8 mouse cellular contexts compared by ENCODE assay signal in the genomic region with DNA sequence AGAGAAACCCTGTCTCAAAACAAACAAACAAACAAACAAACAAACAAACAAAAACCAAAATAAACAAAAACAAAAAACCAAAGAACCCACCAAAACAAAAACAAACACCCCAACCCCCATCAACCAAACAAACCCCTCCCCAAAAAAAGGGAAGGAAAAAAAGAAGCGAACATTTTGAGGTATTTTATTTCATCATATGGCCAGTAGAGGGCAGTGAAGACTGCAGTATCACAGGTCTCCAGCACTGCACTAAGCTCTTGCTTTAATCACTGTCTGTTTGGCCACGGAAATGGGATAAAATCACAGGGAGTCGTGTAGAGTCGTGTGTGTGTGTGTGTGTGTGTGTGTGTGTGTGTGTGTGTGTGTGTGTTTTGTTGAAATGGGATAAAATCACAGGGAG. TPM values are rescaled to one million over a fixed set of nuclear protein-coding genes. Genes with fewer than 3 reads are reported as not detected.
DNase-seq lines count a peak whose midpoint lies in the region; ATAC-seq and TF ChIP-seq lines count a peak whose summit lies in the region.

No protein-coding gene starts in this region.

- no peak overlapping the region for H3K27ac ChIP-seq in midbrain, postnatal 0 days (ENCODE audit: low read depth, low read length)
- H3K27ac ChIP-seq in midbrain, embryonic 13.5 days, result no peak overlapping the region

- no peaks in the 10 kb centered on the region for H3K27me3 ChIP-seq in midbrain, postnatal 0 days (ENCODE audit: insufficient read depth, low read length)
- no peaks in the 10 kb centered on the region for H3K27me3 ChIP-seq in midbrain, embryonic 13.5 days

- no peak overlapping the region for H3K4me3 ChIP-seq in midbrain, postnatal 0 days (ENCODE audit: low read depth, low read length)
- H3K4me3 ChIP-seq in midbrain, embryonic 13.5 days (replicated peaks), result no peak overlapping the region

- H3K9ac ChIP-seq in midbrain, postnatal 0 days (replicated peaks; ENCODE audit: low read length, poor library complexity, severe bottlenecking), result no peak overlapping the region
- no peak overlapping the region for H3K9ac ChIP-seq in midbrain, embryonic 13.5 days (replicated peaks)

- no peaks in the 10 kb centered on the region for H3K9me3 ChIP-seq in midbrain, postnatal 0 days (ENCODE audit: low read length)
- no peaks in the 10 kb centered on the region for H3K9me3 ChIP-seq in midbrain, embryonic 13.5 days

- peak; percentile 87 for TF ChIP-seq CTCF in midbrain, postnatal 0 days (IDR thresholded peaks at IDR 0.05)
- peak; percentile 70; the same call in 1 of the 2 replicates for TF ChIP-seq CTCF in brain, embryonic 14.5 days (IDR thresholded peaks at IDR 0.05; ENCODE audit: borderline replicate concordance, extremely low read depth, insufficient read depth, insufficient read length)

- no peak for DNase-seq in frontal cortex, postnatal 10 days (ENCODE audit: low spot score in 2 of 2)
- DNase-seq in midbrain, postnatal 0 days (ENCODE audit: low spot score), result peak; percentile 87
- DNase-seq in brain, embryonic 14.5 days (ENCODE audit: low read depth), result peak; percentile 84
- no peak for DNase-seq in spleen, adult 18-20 months
- no peak for DNase-seq in spleen, postnatal 4 days (ENCODE audit: low spot score in 2 of 2)

- ATAC-seq in frontal cortex, adult (ENCODE audit: low TSS enrichment), result peak; percentile 53
- ATAC-seq in midbrain, postnatal 0 days (ENCODE audit: low FRiP score), result peak; percentile 47; the same call in 1 of the 2 replicates
- no peak for ATAC-seq in midbrain, embryonic 13.5 days
- ATAC-seq in megakaryocyte, adult 5-6 weeks (ENCODE audit: poor library complexity, severe bottlenecking), result peak; percentile 46

- no peaks in the 10 kb centered on the region for H3K4me1 ChIP-seq in midbrain, postnatal 0 days (ENCODE audit: insufficient read depth, low read length)
- H3K4me1 ChIP-seq in midbrain, embryonic 13.5 days (replicated peaks), result no peaks in the 10 kb centered on the region

- H3K4me2 ChIP-seq in midbrain, postnatal 0 days (ENCODE audit: low read depth, low read length, poor library complexity, severe bottlenecking), result no peak overlapping the region
- H3K4me2 ChIP-seq in midbrain, embryonic 13.5 days (replicated peaks), result no peak overlapping the region

- H3K36me3 ChIP-seq in midbrain, postnatal 0 days (ENCODE audit: insufficient read depth, low read length), result no peaks in the 10 kb centered on the region
- peaks cover 10% of the 10 kb centered on the region; the same call in 1 of the 2 replicates for H3K36me3 ChIP-seq in midbrain, embryonic 13.5 days

- 2% methylated on average over 4 of the region's 4 CpGs for WGBS in midbrain, postnatal 0 days
- 5% methylated on average over 4 of the region's 4 CpGs for WGBS in midbrain, embryonic 13.5 days

- no peak for TF ChIP-seq POLR2A in brain, embryonic 14.5 days (IDR thresholded peaks at IDR 0.05; ENCODE audit: borderline replicate concordance, extremely low read depth, insufficient read depth, insufficient read length, poor library complexity, severe bottlenecking)

RNA-seq across cellular contexts. Expression of a gene that starts 4.6 kb away (rescaled TPM):
- total RNA-seq in midbrain, postnatal 0 days (2014; rRNA removed), result 6.1 and 7.3 TPM in 2 replicates
- 3.0 and 3.1 TPM in 2 replicates for polyA plus RNA-seq in midbrain, postnatal 0 days (2015; fragmentation: Nextera tagmentation; extraction: Ambion mirVana)
- polyA plus RNA-seq in midbrain, embryonic 13.5 days (2015; fragmentation: Nextera tagmentation; extraction: Ambion mirVana), result 7.5 and 7.7 TPM in 2 replicates
- 3.8 and 5.2 TPM in 2 replicates for polyA plus RNA-seq in brain, embryonic 14.5 days (2012; rRNA removed)
- 2.5 and 3.5 TPM in 2 replicates for total RNA-seq in megakaryocyte, adult 5-6 weeks (2015)
- 3.6 and 6.1 TPM in 2 replicates for total RNA-seq in megakaryocyte, adult 5-6 weeks (2017)

Comparison
In these comparisons a context has a peak if more than half of its experiments do, and no peak if none do; other contexts are left out.
1. DNase-seq: peak in midbrain, postnatal 0 days (single experiment) and brain, embryonic 14.5 days (single experiment); none in frontal cortex, postnatal 10 days (0 of 2), spleen, adult 18-20 months (0 of 2) and spleen, postnatal 4 days (0 of 2).